Mouse (Mus musculus): ENCODE measurements at regions not wholly inside any gene's neighbourhood (a gene's known extent, or its start where the extent isn't known, plus 50 kb on each side); places are given as distances from the start of the nearest gene placed in this dataset.

DNA sequence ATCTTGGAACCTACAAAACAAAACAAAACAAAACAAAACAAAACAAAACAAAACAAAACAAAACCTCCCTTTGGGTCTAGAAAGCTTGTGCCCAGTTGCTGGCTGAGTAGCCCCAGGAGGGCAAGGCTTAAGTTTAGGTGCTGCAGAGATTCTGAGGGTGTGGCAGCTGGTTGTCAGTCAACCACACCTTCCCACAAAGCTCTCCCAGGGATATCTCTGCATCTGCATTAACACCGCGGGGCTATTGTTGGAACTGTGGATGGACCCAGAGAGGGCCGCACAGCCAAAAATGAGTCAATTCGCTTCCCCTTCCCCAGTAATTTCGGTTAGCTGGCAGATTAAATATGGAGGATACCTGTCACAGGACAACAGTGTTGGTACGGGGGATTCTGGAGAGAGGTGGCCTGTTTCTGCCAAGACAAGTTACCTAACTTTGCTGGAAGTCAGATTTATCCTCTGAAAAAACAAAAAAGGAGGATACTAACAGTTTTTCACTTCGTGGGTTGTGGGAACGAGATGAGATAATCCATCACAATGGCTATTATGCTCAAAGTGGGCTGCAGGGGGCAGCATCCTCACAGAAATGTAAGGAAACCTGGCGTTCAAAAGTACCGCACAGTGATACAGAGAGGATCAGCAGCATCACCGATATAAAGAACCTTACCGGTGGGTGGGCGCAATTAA, 96.7 kb downstream of the 1500009L16Rik start:
- 9% methylated on average over 13 of the region's 13 CpGs for whole genome bisulfite sequencing
- H3K4me1 ChIP-seq (replicated peaks; ENCODE audit: control insufficient read depth, insufficient read depth): 0 out of 2 replicates have a peak, but pooled peaks cover 2% of the 10 kb centered on the region
- peak; percentile 67 for DNase-seq (ENCODE audit: low spot score)
- no peak overlapping the region for H3K9ac ChIP-seq (ENCODE audit: low read length)
- H3K4me3 ChIP-seq (ENCODE audit: low read depth, low read length): no peak overlapping the region
- TF ChIP-seq CTCF (IDR thresholded peaks at IDR 0.05; ENCODE audit: low read depth): peak; percentile 88
- no peak for TF ChIP-seq EP300 (optimal IDR thresholded peaks at IDR 0.05)
- H3K27me3 ChIP-seq (ENCODE audit: control insufficient read depth, insufficient read depth, low read length): no peaks in the 10 kb centered on the region
- no peak overlapping the region for H3K27ac ChIP-seq (replicated peaks)
- H3K36me3 ChIP-seq (ENCODE audit: control insufficient read depth, insufficient read depth, low read length): no peaks in the 10 kb centered on the region
- no peaks in the 10 kb centered on the region for H3K9me3 ChIP-seq (ENCODE audit: control insufficient read depth, low read length)
- no peak overlapping the region for H3K4me2 ChIP-seq (replicated peaks; ENCODE audit: low read depth)
- no peak for ATAC-seq (ENCODE audit: low FRiP score, low TSS enrichment)

DNA sequence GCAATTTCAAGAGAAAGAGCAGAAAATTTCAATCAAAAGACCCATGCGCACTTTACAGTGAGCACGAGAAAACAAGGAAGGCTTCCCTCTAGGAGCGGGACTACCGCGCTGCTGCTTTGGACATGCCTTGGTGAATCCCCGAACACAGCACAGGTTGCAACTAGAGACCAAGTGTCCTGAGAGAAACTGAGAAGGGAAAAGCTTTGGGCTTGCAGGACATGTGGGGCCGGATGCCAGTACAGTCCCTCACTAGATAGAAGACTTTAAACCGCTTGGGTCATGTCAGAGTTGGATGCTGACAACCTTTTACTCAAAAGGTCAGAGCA, 97.2 kb downstream of the 1500009L16Rik start:
- Histone ChIP-seq H3K4me2 (replicated peaks; ENCODE audit: low read depth) (no peak overlapping the region), H3K9ac (ENCODE audit: low read length) (no peak overlapping the region), H3K9me3 (ENCODE audit: control insufficient read depth, low read length) (no peaks in the 10 kb centered on the region), H3K36me3 (ENCODE audit: control insufficient read depth, insufficient read depth, low read length) (no peaks in the 10 kb centered on the region), H3K27ac (replicated peaks) (no peak overlapping the region), H3K27me3 (ENCODE audit: control insufficient read depth, insufficient read depth, low read length) (no peaks in the 10 kb centered on the region), H3K4me1 (replicated peaks; ENCODE audit: control insufficient read depth, insufficient read depth) (0 out of 2 replicates have a peak, but pooled peaks cover 2% of the 10 kb centered on the region), H3K4me3 (ENCODE audit: low read depth, low read length) (no peak overlapping the region)
- no peak for TF ChIP-seq EP300 (optimal IDR thresholded peaks at IDR 0.05)
- no peak for TF ChIP-seq CTCF (IDR thresholded peaks at IDR 0.05; ENCODE audit: low read depth)
- DNase-seq (ENCODE audit: low spot score): no peak
- WGBS: 74% methylated on average over 8 of the region's 8 CpGs
- no peak for ATAC-seq (ENCODE audit: low FRiP score, low TSS enrichment)

DNA sequence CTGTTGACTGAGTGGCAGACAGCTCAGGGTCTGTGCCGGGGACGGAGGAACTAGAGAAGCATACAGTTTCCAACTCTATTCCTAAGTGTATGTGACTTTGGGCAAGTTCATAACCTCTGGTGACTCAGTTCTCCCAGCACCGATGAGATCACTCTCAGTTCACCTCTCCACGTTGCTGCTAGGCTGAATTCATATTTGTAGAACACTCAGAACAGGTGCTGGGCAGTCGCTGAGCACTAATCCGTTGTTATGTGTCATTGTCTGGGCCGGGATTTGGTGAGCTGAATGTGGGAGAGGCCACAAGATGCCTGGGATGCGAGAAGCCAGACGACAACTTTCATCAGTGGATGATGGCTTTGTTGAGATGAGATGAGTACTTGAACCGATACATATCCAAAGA, 98.4 kb downstream of the 1500009L16Rik start:
- no peak overlapping the region for H3K27ac ChIP-seq (replicated peaks)
- no peaks in the 10 kb centered on the region for H3K9me3 ChIP-seq (ENCODE audit: control insufficient read depth, low read length)
- TF ChIP-seq EP300 (optimal IDR thresholded peaks at IDR 0.05) (no peak), CTCF (IDR thresholded peaks at IDR 0.05; ENCODE audit: low read depth) (no peak)
- H3K36me3 ChIP-seq (ENCODE audit: control insufficient read depth, insufficient read depth, low read length): no peaks in the 10 kb centered on the region
- no peak overlapping the region for H3K4me2 ChIP-seq (replicated peaks; ENCODE audit: low read depth)
- no peak for ATAC-seq (ENCODE audit: low FRiP score, low TSS enrichment)
- H3K9ac ChIP-seq (ENCODE audit: low read length): no peak overlapping the region
- DNase-seq (ENCODE audit: low spot score): no peak
- 0 out of 2 replicates have a peak, but pooled peaks cover 2% of the 10 kb centered on the region for H3K4me1 ChIP-seq (replicated peaks; ENCODE audit: control insufficient read depth, insufficient read depth)
- 64% methylated on average over 10 of the region's 10 CpGs for WGBS
- no peak overlapping the region for H3K4me3 ChIP-seq (ENCODE audit: low read depth, low read length)
- no peaks in the 10 kb centered on the region for H3K27me3 ChIP-seq (ENCODE audit: control insufficient read depth, insufficient read depth, low read length)

DNA sequence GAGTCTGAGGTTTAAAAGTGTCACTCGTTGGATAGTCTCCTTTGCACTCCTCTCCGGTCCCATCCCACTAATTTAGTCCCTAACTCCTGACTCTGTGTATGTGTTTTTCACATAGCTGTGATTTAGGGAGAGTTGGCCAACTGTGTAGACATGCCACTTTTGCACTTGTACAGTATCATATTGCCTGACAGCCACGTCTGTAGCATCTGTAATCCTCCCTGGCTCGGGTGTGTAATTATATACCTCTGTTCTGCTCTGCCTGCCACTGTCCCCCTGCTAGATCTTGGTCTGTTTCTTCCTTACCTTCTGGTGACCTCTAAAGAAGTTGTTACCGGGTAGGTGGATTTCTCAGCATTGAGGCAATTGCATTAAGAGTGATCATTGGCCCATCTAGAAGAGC, 103.4 kb downstream of the 1500009L16Rik start:
- Histone ChIP-seq H3K4me2 (replicated peaks; ENCODE audit: low read depth) (no peak overlapping the region), H3K27me3 (ENCODE audit: control insufficient read depth, insufficient read depth, low read length) (no peaks in the 10 kb centered on the region), H3K4me1 (replicated peaks; ENCODE audit: control insufficient read depth, insufficient read depth) (no peaks in the 10 kb centered on the region), H3K36me3 (ENCODE audit: control insufficient read depth, insufficient read depth, low read length) (no peaks in the 10 kb centered on the region), H3K9ac (ENCODE audit: low read length) (no peak overlapping the region), H3K4me3 (ENCODE audit: low read depth, low read length) (no peak overlapping the region), H3K27ac (replicated peaks) (no peak overlapping the region), H3K9me3 (ENCODE audit: control insufficient read depth, low read length) (no peaks in the 10 kb centered on the region)
- DNase-seq (ENCODE audit: low spot score): no peak
- 82% methylated on average over 5 of the region's 5 CpGs for WGBS
- TF ChIP-seq CTCF (IDR thresholded peaks at IDR 0.05; ENCODE audit: low read depth) (no peak), EP300 (optimal IDR thresholded peaks at IDR 0.05) (no peak)
- no peak for ATAC-seq (ENCODE audit: low FRiP score, low TSS enrichment)

DNA sequence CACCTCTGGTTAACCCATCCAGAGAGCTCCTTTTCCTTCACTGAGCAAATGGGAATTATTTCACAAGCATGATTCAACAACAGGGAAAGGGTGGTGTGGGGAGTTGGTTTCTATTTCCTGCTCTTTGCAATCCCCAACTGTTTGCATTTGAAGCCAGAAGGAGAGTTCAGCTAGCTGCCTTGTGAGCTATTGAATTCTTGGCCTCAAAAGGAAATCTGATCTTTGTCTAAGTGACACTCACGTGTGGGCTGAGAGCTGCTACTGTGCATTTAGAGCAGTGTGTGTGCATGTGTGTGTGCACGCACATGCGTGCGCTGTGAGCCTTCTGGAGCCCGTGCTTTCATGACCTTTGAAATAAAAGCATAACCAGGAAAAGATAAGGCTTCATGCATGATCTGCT, 113.7 kb downstream of the 1500009L16Rik start:
- Histone ChIP-seq H3K9me3 (ENCODE audit: control insufficient read depth, low read length) (no peaks in the 10 kb centered on the region), H3K4me3 (ENCODE audit: low read depth, low read length) (no peak overlapping the region), H3K4me2 (replicated peaks; ENCODE audit: low read depth) (no peak overlapping the region), H3K9ac (ENCODE audit: low read length) (no peak overlapping the region), H3K4me1 (replicated peaks; ENCODE audit: control insufficient read depth, insufficient read depth) (no peaks in the 10 kb centered on the region), H3K36me3 (ENCODE audit: control insufficient read depth, insufficient read depth, low read length) (no peaks in the 10 kb centered on the region), H3K27ac (replicated peaks) (0 out of 2 replicates have a peak overlapping the region, but pooled peaks have one; percentile 8), H3K27me3 (ENCODE audit: control insufficient read depth, insufficient read depth, low read length) (no peaks in the 10 kb centered on the region)
- TF ChIP-seq CTCF (IDR thresholded peaks at IDR 0.05; ENCODE audit: low read depth): no peak
- no peak for TF ChIP-seq EP300 (optimal IDR thresholded peaks at IDR 0.05)
- ATAC-seq (ENCODE audit: low FRiP score, low TSS enrichment) (no peak), DNase-seq (ENCODE audit: low spot score) (no peak)
- 36% methylated on average over 5 of the region's 5 CpGs for WGBS

DNA sequence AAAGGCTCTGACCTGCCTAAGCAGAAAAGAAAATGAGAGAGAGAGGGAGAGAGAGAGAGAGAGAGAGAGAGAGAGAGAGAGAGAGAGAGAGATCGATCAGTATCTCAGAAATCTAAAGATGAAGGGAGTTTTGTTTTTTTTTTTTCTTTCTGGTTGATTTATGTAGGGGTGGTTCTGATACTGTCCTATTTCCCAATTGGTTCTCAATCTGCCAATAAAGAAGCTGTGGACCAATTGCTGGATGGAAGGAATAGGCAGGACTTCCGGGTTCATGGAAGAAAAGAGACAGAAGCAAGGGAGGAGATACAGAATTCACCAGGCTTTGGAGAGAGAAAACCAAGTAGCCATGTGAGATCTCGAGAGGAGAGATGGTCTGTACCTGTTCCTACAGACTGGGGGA, 117.6 kb downstream of the 1500009L16Rik start:
- no peak for ATAC-seq (ENCODE audit: low FRiP score, low TSS enrichment)
- TF ChIP-seq EP300 (optimal IDR thresholded peaks at IDR 0.05): no peak
- no peak for TF ChIP-seq CTCF (IDR thresholded peaks at IDR 0.05; ENCODE audit: low read depth)
- Histone ChIP-seq H3K27ac (replicated peaks) (no peak overlapping the region), H3K9me3 (ENCODE audit: control insufficient read depth, low read length) (no peaks in the 10 kb centered on the region), H3K4me1 (replicated peaks; ENCODE audit: control insufficient read depth, insufficient read depth) (no peaks in the 10 kb centered on the region), H3K4me2 (replicated peaks; ENCODE audit: low read depth) (no peak overlapping the region), H3K9ac (ENCODE audit: low read length) (no peak overlapping the region), H3K4me3 (ENCODE audit: low read depth, low read length) (no peak overlapping the region), H3K36me3 (ENCODE audit: control insufficient read depth, insufficient read depth, low read length) (no peaks in the 10 kb centered on the region), H3K27me3 (ENCODE audit: control insufficient read depth, insufficient read depth, low read length) (no peaks in the 10 kb centered on the region)
- WGBS: 82% methylated on average over 3 of the region's 3 CpGs
- DNase-seq (ENCODE audit: low spot score): no peak
